Mouse (Mus musculus): ENCODE data around the gene Phlpp1. TPM values are rescaled to one million over a fixed set of nuclear protein-coding genes. Genes with fewer than 3 reads are reported as not detected.

Phlpp1 gene
- polyA plus RNA-seq, 1 experiment from 2014 or later: 2.2 TPM

DNA sequence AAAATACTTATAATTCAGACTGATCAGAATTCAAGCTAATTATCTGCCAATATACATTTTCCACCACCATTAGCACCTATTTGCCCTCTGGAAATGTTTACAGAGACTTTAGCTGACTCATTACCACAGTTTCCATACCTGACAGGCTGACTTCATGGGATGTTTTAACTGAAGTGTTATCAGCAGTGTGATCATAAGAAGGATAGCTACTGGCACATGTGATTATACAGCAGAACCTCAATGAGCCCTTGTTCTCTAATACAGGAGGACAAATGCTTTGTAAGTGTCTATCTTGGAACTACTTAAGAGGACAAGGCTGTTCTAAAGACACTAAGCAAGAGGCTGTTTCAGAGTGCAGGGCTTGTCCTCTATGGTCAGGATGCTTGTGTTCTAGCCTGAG, 15.9 kb downstream of the Phlpp1 start:
- Histone ChIP-seq H3K9ac (ENCODE audit: low read length) (no peak overlapping the region), H3K4me1 (ENCODE audit: control insufficient read depth, insufficient read depth, low read length) (0 out of 2 replicates have a peak, but pooled peaks cover 5% of the 10 kb centered on the region), H3K27ac (ENCODE audit: low read length) (no peak overlapping the region), H3K9me3 (replicated peaks; ENCODE audit: control insufficient read depth, low read length) (no peaks in the 10 kb centered on the region), H3K27me3 (ENCODE audit: control insufficient read depth, insufficient read depth, low read length) (no peaks in the 10 kb centered on the region), H3K36me3 (ENCODE audit: control insufficient read depth, insufficient read depth, low read length) (no peaks in the 10 kb centered on the region), H3K4me2 (ENCODE audit: low read depth, low read length) (no peak overlapping the region), H3K4me3 (replicated peaks; ENCODE audit: low read length) (no peak overlapping the region)
- no peak for ATAC-seq (ENCODE audit: insufficient read depth, low FRiP score)

DNA sequence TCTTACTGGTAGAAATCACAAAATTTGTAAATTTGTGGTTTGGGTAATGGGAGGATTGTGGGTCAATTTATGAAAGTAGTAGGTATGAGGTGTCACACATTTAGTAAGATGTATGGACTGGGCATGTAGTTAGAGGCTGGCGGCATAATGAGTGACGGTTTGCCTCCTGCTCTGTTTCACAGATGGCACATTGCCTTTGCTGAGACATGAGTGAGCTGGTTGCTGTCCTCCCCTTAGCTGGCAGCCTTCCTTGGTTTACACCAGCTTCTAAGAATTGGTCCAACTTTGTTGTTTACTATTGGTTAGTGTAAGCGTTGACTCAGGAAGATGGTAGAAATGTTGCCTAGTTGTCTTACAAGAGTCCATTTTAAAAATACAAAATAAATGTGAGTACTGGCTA, 17.2 kb downstream of the Phlpp1 start:
- H3K4me2 ChIP-seq (ENCODE audit: low read depth, low read length): no peak overlapping the region
- no peak overlapping the region for H3K9ac ChIP-seq (ENCODE audit: low read length)
- no peak overlapping the region for H3K4me3 ChIP-seq (replicated peaks; ENCODE audit: low read length)
- ATAC-seq (ENCODE audit: insufficient read depth, low FRiP score): no peak
- 94% methylated on average over 3 of the region's 3 CpGs for WGBS
- 0 out of 2 replicates have a peak, but pooled peaks cover 8% of the 10 kb centered on the region for H3K4me1 ChIP-seq (ENCODE audit: control insufficient read depth, insufficient read depth, low read length)
- no peaks in the 10 kb centered on the region for H3K36me3 ChIP-seq (ENCODE audit: control insufficient read depth, insufficient read depth, low read length)
- no peaks in the 10 kb centered on the region for H3K27me3 ChIP-seq (ENCODE audit: control insufficient read depth, insufficient read depth, low read length)
- no peak overlapping the region for H3K27ac ChIP-seq (ENCODE audit: low read length)
- H3K9me3 ChIP-seq (replicated peaks; ENCODE audit: control insufficient read depth, low read length): no peaks in the 10 kb centered on the region

DNA sequence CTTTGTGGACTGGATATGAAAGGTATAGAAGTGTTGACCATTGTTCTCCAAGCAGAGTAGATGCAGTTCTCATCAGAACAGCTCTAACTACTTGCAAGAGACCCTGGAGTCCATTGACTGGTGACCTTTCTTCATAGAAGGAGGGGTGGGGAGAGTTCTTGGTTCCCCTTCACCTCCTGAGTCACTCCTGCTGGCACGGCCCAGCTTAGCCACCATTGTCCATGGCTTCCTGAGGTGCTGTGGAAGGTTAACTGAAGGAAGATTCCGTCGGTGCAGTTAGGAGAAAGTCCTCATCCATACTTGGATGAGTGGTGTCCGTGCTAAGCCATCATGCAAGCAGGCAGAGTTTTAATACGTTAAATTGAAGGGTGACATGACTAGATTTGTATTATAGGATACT, 17.8 kb downstream of the Phlpp1 start:
- Histone ChIP-seq H3K4me2 (ENCODE audit: low read depth, low read length) (no peak overlapping the region), H3K9ac (ENCODE audit: low read length) (no peak overlapping the region), H3K9me3 (replicated peaks; ENCODE audit: control insufficient read depth, low read length) (no peaks in the 10 kb centered on the region), H3K4me1 (ENCODE audit: control insufficient read depth, insufficient read depth, low read length) (0 out of 2 replicates have a peak, but pooled peaks cover 8% of the 10 kb centered on the region), H3K27ac (ENCODE audit: low read length) (no peak overlapping the region), H3K27me3 (ENCODE audit: control insufficient read depth, insufficient read depth, low read length) (no peaks in the 10 kb centered on the region), H3K36me3 (ENCODE audit: control insufficient read depth, insufficient read depth, low read length) (no peaks in the 10 kb centered on the region), H3K4me3 (replicated peaks; ENCODE audit: low read length) (no peak overlapping the region)
- ATAC-seq (ENCODE audit: insufficient read depth, low FRiP score): no peak
- WGBS: 92% methylated on average over 5 of the region's 5 CpGs

DNA sequence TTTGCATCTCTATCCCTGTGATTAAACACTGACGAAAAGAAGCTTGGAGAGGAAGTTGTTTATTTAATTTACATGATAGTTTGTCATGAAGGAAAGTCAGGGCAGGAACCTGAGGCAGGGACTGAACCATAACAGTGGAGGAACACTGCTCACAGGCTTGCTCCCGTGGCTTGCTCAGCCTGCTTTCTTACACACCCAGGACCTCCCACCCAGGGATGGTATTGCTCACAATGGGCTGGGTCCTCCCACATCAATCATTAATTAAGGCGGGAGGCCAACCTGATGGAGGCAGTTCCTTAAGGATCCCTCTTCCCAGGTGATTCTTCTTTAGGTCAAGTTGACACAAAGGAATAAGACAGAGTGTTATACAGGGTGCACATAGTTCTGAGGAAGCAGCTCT, 19.1 kb downstream of the Phlpp1 start:
- no peaks in the 10 kb centered on the region for H3K9me3 ChIP-seq (replicated peaks; ENCODE audit: control insufficient read depth, low read length)
- H3K4me1 ChIP-seq (ENCODE audit: control insufficient read depth, insufficient read depth, low read length): 0 out of 2 replicates have a peak, but pooled peaks cover 8% of the 10 kb centered on the region
- no peak overlapping the region for H3K27ac ChIP-seq (ENCODE audit: low read length)
- H3K27me3 ChIP-seq (ENCODE audit: control insufficient read depth, insufficient read depth, low read length): no peaks in the 10 kb centered on the region
- no peak overlapping the region for H3K4me3 ChIP-seq (replicated peaks; ENCODE audit: low read length)
- WGBS: 57% methylated on average over 3 of the region's 3 CpGs
- H3K4me2 ChIP-seq (ENCODE audit: low read depth, low read length): no peak overlapping the region
- H3K36me3 ChIP-seq (ENCODE audit: control insufficient read depth, insufficient read depth, low read length): no peaks in the 10 kb centered on the region
- no peak for ATAC-seq (ENCODE audit: insufficient read depth, low FRiP score)
- no peak overlapping the region for H3K9ac ChIP-seq (ENCODE audit: low read length)

DNA sequence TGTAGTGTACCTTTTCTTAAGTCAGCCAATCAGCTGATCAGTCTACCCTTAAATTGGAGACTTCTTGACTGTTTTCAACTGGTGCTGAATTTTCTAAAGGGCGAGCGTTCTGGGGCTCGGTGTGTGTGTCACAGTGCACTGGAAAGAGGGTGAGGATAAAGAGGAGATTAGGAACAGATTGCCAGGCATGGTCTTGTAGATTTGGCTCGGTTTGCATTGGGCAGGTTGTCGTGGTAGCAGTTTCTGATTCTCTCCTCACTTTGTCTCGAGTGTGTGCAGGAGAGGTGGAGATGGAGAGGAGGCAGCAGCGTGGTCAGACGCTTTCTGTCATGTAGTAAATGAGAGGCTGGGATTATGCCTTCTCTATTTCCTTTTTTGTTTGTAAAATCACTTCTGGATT, 20.3 kb downstream of the Phlpp1 start:
- no peak for ATAC-seq (ENCODE audit: insufficient read depth, low FRiP score)
- Histone ChIP-seq H3K27me3 (ENCODE audit: control insufficient read depth, insufficient read depth, low read length) (no peaks in the 10 kb centered on the region), H3K36me3 (ENCODE audit: control insufficient read depth, insufficient read depth, low read length) (no peaks in the 10 kb centered on the region), H3K27ac (ENCODE audit: low read length) (no peak overlapping the region), H3K4me2 (ENCODE audit: low read depth, low read length) (no peak overlapping the region), H3K4me3 (replicated peaks; ENCODE audit: low read length) (no peak overlapping the region), H3K4me1 (ENCODE audit: control insufficient read depth, insufficient read depth, low read length) (0 out of 2 replicates have a peak, but pooled peaks cover 8% of the 10 kb centered on the region), H3K9ac (ENCODE audit: low read length) (no peak overlapping the region), H3K9me3 (replicated peaks; ENCODE audit: control insufficient read depth, low read length) (no peaks in the 10 kb centered on the region)
- WGBS: 74% methylated on average over 8 of the region's 8 CpGs

DNA sequence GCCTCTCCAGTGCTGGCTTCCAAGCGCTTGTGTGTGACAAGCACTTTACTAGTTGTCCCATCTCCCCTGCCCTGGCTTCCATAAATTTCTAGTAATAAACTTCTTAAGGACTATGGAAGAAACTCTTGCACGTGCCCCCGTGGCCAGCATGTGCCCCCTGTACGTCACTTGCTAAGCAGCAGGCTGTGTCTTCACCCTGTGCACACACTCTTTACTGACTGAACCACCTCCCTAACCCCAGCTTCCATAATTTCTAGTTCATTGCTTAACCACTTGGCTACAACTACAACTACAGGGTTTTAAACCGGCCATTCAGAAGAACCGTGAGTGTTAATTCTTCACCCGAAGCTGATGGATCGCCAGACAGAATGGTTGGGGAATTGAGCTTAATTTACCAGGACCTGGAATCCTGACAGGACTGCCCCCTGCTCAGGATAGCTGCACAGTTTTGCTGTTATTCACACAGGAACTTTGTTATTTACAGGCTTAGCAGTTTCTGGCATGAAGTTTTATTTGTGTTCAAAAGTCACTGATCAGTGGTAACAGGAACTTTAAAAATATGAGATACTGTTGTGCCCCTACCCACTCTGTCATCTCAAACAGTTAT, 21.4 kb downstream of the Phlpp1 start:
- ATAC-seq (ENCODE audit: insufficient read depth, low FRiP score): no peak
- H3K9me3 ChIP-seq (replicated peaks; ENCODE audit: control insufficient read depth, low read length): no peaks in the 10 kb centered on the region
- no peak overlapping the region for H3K9ac ChIP-seq (ENCODE audit: low read length)
- 73% methylated on average over 8 of the region's 8 CpGs for WGBS
- H3K27me3 ChIP-seq (ENCODE audit: control insufficient read depth, insufficient read depth, low read length): no peaks in the 10 kb centered on the region
- no peak overlapping the region for H3K4me3 ChIP-seq (replicated peaks; ENCODE audit: low read length)
- H3K4me1 ChIP-seq (ENCODE audit: control insufficient read depth, insufficient read depth, low read length): 0 out of 2 replicates have a peak, but pooled peaks cover 2% of the 10 kb centered on the region
- no peaks in the 10 kb centered on the region for H3K36me3 ChIP-seq (ENCODE audit: control insufficient read depth, insufficient read depth, low read length)
- no peak overlapping the region for H3K27ac ChIP-seq (ENCODE audit: low read length)
- no peak overlapping the region for H3K4me2 ChIP-seq (ENCODE audit: low read depth, low read length)

DNA sequence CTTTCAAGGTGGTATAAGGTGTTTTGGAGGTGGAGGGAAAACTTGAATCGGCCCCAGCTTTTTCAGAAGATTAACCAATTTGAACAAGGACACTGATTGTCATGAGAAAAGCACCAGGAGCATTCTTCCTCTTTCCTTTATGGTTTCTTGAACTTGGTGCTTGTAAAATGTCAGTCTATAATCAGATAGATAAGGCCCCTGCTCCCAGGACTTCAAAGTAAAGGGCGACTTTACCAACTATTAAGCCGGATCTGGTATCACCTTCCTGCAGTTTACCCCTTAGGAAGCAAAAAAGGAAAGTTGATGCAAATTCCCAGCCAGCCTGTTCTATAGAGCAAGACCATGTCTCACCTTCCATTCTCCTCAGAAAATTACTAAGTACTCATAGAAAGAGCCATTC, 21.9 kb downstream of the Phlpp1 start:
- no peak overlapping the region for H3K4me2 ChIP-seq (ENCODE audit: low read depth, low read length)
- H3K9me3 ChIP-seq (replicated peaks; ENCODE audit: control insufficient read depth, low read length): no peaks in the 10 kb centered on the region
- H3K4me1 ChIP-seq (ENCODE audit: control insufficient read depth, insufficient read depth, low read length): 0 out of 2 replicates have a peak, but pooled peaks cover 2% of the 10 kb centered on the region
- no peak overlapping the region for H3K9ac ChIP-seq (ENCODE audit: low read length)
- H3K4me3 ChIP-seq (replicated peaks; ENCODE audit: low read length): no peak overlapping the region
- no peaks in the 10 kb centered on the region for H3K36me3 ChIP-seq (ENCODE audit: control insufficient read depth, insufficient read depth, low read length)
- no peak overlapping the region for H3K27ac ChIP-seq (ENCODE audit: low read length)
- 49% methylated on average over 3 of the region's 3 CpGs for WGBS
- ATAC-seq (ENCODE audit: insufficient read depth, low FRiP score): no peak
- H3K27me3 ChIP-seq (ENCODE audit: control insufficient read depth, insufficient read depth, low read length): no peaks in the 10 kb centered on the region

DNA sequence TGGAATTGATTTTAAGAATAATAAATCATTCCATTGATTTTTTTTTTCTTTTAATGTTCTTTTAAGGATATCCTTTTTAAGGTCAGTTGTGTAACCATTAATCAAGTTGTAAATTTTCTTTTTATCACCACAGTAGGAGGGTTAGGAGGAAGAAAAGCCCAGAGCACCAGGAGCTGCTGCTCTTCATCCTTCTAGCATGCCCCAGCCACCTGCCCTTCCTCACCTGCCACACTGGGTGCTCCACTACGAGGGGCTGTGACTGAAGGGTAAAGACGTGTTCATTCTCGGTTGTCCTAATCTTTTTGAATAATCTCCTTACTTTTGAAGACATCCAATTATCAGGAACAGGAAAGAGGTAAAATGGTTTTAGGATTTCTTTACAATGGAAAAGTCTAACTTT, 22.7 kb downstream of the Phlpp1 start:
- no peak overlapping the region for H3K4me3 ChIP-seq (replicated peaks; ENCODE audit: low read length)
- ATAC-seq (ENCODE audit: insufficient read depth, low FRiP score): no peak
- no peaks in the 10 kb centered on the region for H3K27me3 ChIP-seq (ENCODE audit: control insufficient read depth, insufficient read depth, low read length)
- H3K9me3 ChIP-seq (replicated peaks; ENCODE audit: control insufficient read depth, low read length): no peaks in the 10 kb centered on the region
- no peak overlapping the region for H3K27ac ChIP-seq (ENCODE audit: low read length)
- H3K4me1 ChIP-seq (ENCODE audit: control insufficient read depth, insufficient read depth, low read length): peaks cover 6% of the 10 kb centered on the region; the same call in 1 of the 2 replicates
- H3K36me3 ChIP-seq (ENCODE audit: control insufficient read depth, insufficient read depth, low read length): no peaks in the 10 kb centered on the region
- 60% methylated on average over 3 of the region's 3 CpGs for WGBS
- no peak overlapping the region for H3K9ac ChIP-seq (ENCODE audit: low read length)
- H3K4me2 ChIP-seq (ENCODE audit: low read depth, low read length): no peak overlapping the region

DNA sequence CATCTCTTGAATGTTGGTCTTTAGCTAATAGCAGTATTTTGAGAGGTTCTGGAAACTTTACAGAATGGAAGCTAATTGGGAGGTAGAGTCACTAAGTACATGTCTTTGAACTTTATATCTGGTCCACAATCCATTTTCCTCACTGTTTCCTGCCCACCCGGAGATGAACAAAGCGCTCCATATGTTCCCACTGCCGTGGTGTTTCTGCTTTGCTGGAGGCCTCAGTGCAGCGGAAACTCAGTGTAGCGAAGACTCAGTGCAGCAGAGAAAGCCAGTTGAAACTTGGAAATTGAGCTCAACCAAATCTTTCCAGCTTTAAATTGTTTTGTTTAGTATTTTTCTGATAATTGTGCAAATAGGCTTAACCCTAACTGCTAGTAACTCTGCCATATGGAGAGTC, 26.4 kb downstream of the Phlpp1 start:
- H3K36me3 ChIP-seq (ENCODE audit: control insufficient read depth, insufficient read depth, low read length): no peaks in the 10 kb centered on the region
- H3K27ac ChIP-seq (ENCODE audit: low read length): no peak overlapping the region
- no peak overlapping the region for H3K4me3 ChIP-seq (replicated peaks; ENCODE audit: low read length)
- H3K27me3 ChIP-seq (ENCODE audit: control insufficient read depth, insufficient read depth, low read length): no peaks in the 10 kb centered on the region
- no peak overlapping the region for H3K9ac ChIP-seq (ENCODE audit: low read length)
- H3K9me3 ChIP-seq (replicated peaks; ENCODE audit: control insufficient read depth, low read length): no peaks in the 10 kb centered on the region
- no peak for ATAC-seq (ENCODE audit: insufficient read depth, low FRiP score)
- 77% methylated on average over 5 of the region's 5 CpGs for WGBS
- peaks cover 11% of the 10 kb centered on the region for H3K4me1 ChIP-seq (ENCODE audit: control insufficient read depth, insufficient read depth, low read length)
- H3K4me2 ChIP-seq (ENCODE audit: low read depth, low read length): no peak overlapping the region

Data from stomach, embryonic 16.5 days (tissue).